In the genomic region with DNA sequence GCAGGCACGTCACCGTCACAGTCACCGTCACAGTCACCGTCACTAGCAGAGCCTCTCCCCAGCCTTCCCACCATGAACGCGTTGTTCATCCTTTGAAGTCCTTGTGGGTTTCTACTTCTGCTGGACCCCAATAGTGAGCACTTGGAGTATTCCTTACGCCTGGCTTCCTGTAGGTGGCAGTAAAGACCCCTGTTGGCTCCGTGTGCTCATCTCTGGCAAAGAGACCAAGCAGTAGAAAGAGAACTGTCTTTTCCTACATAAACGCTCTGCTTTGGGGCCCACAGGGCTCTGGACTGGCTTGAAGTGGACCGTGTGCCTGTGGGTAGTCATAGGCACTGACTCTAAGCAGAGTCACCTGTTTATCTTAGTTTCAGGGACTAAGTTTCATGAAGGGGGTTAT, we compare ENCODE assay signal across 9 mouse cellular contexts. TPM values are rescaled to one million over a fixed set of nuclear protein-coding genes. Genes with fewer than 3 reads are reported as not detected.
DNase-seq lines count a peak whose midpoint lies in the region; ATAC-seq and TF ChIP-seq lines count a peak whose summit lies in the region.
"Had no signal": no experiment of that assay in that cellular context is flagged by ENCODE, and none has a peak within 500 bp of the region (broad histone marks: within the 10 kb centered on the region; RNA-seq: fewer than 3 reads in every experiment).

No protein-coding gene starts in this region.

- no peaks in the 10 kb centered on the region for H3K9me3 ChIP-seq in forebrain, postnatal 0 days (ENCODE audit: low read length)
- no peaks in the 10 kb centered on the region for H3K9me3 ChIP-seq in midbrain, embryonic 12.5 days
- H3K9me3 ChIP-seq: hindbrain, embryonic 15.5 days had no signal

- no peak overlapping the region for H3K4me2 ChIP-seq in forebrain, postnatal 0 days (ENCODE audit: low read depth)
- no peak overlapping the region for H3K4me2 ChIP-seq in midbrain, embryonic 12.5 days (replicated peaks)
- H3K4me2 ChIP-seq: hindbrain, embryonic 15.5 days had no signal

- peak; percentile 66 for ATAC-seq in forebrain, postnatal 0 days
- peak; percentile 34; the same call in 1 of the 2 replicates for ATAC-seq in midbrain, embryonic 12.5 days (ENCODE audit: low FRiP score, low read depth)

- 22% methylated on average over 10 of the region's 10 CpGs for WGBS in forebrain, postnatal 0 days
- 31% methylated on average over 10 of the region's 10 CpGs for WGBS in midbrain, embryonic 12.5 days

- peak; percentile 47 for DNase-seq in adrenal gland, postnatal 14 days
- no peak for DNase-seq in adrenal gland, adult 2 months
- DNase-seq in 3134 (ENCODE audit: extremely low read depth, insufficient read length, low spot score) = peak; percentile 33
- peak; percentile 83 for DNase-seq in brain, embryonic 14.5 days (ENCODE audit: low read depth)
- peak; percentile 78 for DNase-seq in forebrain, postnatal 0 days
- DNase-seq in layer of hippocampus, postnatal 25 days (ENCODE audit: extremely low spot score in 1 of 2, low spot score in 1 of 2) = peak; percentile 28 to 42
- peak; percentile 49 for DNase-seq in thymus, postnatal 25 days

- peak; percentile 74; the same call in 1 of the 2 replicates for TF ChIP-seq CTCF in brain, embryonic 14.5 days (IDR thresholded peaks at IDR 0.05; ENCODE audit: borderline replicate concordance, extremely low read depth, insufficient read depth, insufficient read length)
- TF ChIP-seq CTCF in forebrain, postnatal 0 days (IDR thresholded peaks at IDR 0.05; ENCODE audit: low read depth) = peak; percentile 84

- no peak overlapping the region for H3K9ac ChIP-seq in forebrain, postnatal 0 days
- H3K9ac ChIP-seq in midbrain, embryonic 12.5 days (replicated peaks) = no peak overlapping the region
- H3K9ac ChIP-seq: hindbrain, embryonic 15.5 days had no signal

- H3K36me3 ChIP-seq in forebrain, postnatal 0 days (ENCODE audit: insufficient read depth) = no peaks in the 10 kb centered on the region
- H3K36me3 ChIP-seq in midbrain, embryonic 12.5 days = no peaks in the 10 kb centered on the region
- H3K36me3 ChIP-seq: hindbrain, embryonic 15.5 days had no signal

- H3K27ac ChIP-seq in forebrain, postnatal 0 days (ENCODE audit: low read depth, low read length) = no peak overlapping the region
- no peak overlapping the region for H3K27ac ChIP-seq in midbrain, embryonic 12.5 days (replicated peaks)
- H3K27ac ChIP-seq: hindbrain, embryonic 15.5 days had no signal

- TF ChIP-seq POLR2A in brain, embryonic 14.5 days (IDR thresholded peaks at IDR 0.05; ENCODE audit: borderline replicate concordance, extremely low read depth, insufficient read depth, insufficient read length, poor library complexity, severe bottlenecking) = no peak

- H3K4me1 ChIP-seq in forebrain, postnatal 0 days (ENCODE audit: insufficient read depth) = no peaks in the 10 kb centered on the region
- H3K4me1 ChIP-seq in midbrain, embryonic 12.5 days = peaks cover 1% of the 10 kb centered on the region; the same call in 1 of the 2 replicates
- H3K4me1 ChIP-seq: hindbrain, embryonic 15.5 days had no signal

- no peak overlapping the region for H3K4me3 ChIP-seq in forebrain, postnatal 0 days (ENCODE audit: low read depth, low read length)
- H3K4me3 ChIP-seq in midbrain, embryonic 12.5 days = no peak overlapping the region
- H3K4me3 ChIP-seq: hindbrain, embryonic 15.5 days had no signal

- no peaks in the 10 kb centered on the region; the same call in 1 of the 2 replicates for H3K27me3 ChIP-seq in forebrain, postnatal 0 days (ENCODE audit: insufficient read depth, low read length)
- no peaks in the 10 kb centered on the region for H3K27me3 ChIP-seq in midbrain, embryonic 12.5 days
- H3K27me3 ChIP-seq: hindbrain, embryonic 15.5 days had no signal

RNA-seq across cellular contexts. Expression of gene Haao, which starts 49.0 kb away (rescaled TPM):
- total RNA-seq in adrenal gland, postnatal 14 days (2021) = 6.8 and 27.0 TPM in 2 replicates
- 1 to 10 TPM; 1.2 to 1.7 TPM for total RNA-seq in adrenal gland, adult 2 months (2021)
- polyA plus RNA-seq in adrenal gland, adult 2 months (2012; rRNA removed) = 1.6 and 1.8 TPM in 2 replicates
- 0.08 and 0.10 TPM in 2 replicates for polyA plus RNA-seq in brain, embryonic 14.5 days (2012; rRNA removed)
- not detected in 2 replicates for total RNA-seq in forebrain, postnatal 0 days (2014; rRNA removed)
- polyA plus RNA-seq in forebrain, postnatal 0 days (2015; fragmentation: Nextera tagmentation; extraction: Ambion mirVana) = not detected in 2 replicates
- total RNA-seq in layer of hippocampus, postnatal 25 days (2021) = not detected
- 0.26 TPM in 1 of 2 replicates, not detected in the other for polyA plus RNA-seq in midbrain, embryonic 12.5 days (2016; fragmentation: Nextera tagmentation; extraction: Ambion mirVana)
